Mouse (Mus musculus) neural tube, embryonic 13.5 days (tissue): ENCODE measurements around the gene Zc3h6. TPM values are rescaled to one million over a fixed set of nuclear protein-coding genes. Genes with fewer than 3 reads are reported as not detected.

ENCODE experiments used
- ATAC-seq: fragments of 200-750 bp; cut with Nextera tagmentation; 2 replicates; pipeline ENCODE4 v1.8.0; 2017; ENCODE audit warnings: low read depth, mild to moderate bottlenecking, moderate TSS enrichment, moderate library complexity
- H3K27ac ChIP-seq: fragments of 300-500 bp; sonication (generic); replicated peaks from 2 replicates; pipeline ENCODE4 v1.5.1; 2015; ENCODE audit warnings: moderate library complexity, mild to moderate bottlenecking, inconsistent platforms
- H3K27me3 ChIP-seq: fragments of 300-500 bp; sonication (generic); 2 replicates; pipeline ENCODE4 v1.6.1; 2015; ENCODE audit warnings: mild to moderate bottlenecking, inconsistent platforms
- H3K36me3 ChIP-seq: fragments of 300-500 bp; sonication (generic); 2 replicates; pipeline ENCODE4 v1.6.1; 2015; ENCODE audit warnings: mild to moderate bottlenecking, inconsistent platforms
- H3K4me1 ChIP-seq: fragments of 300-500 bp; sonication (generic); replicated peaks from 2 replicates; pipeline ENCODE4 v1.6.1; 2015; ENCODE audit warnings: inconsistent platforms
- H3K4me2 ChIP-seq: fragments of 300-500 bp; sonication (generic); 2 replicates; pipeline ENCODE4 v1.6.1; 2015; ENCODE audit warnings: inconsistent platforms, mild to moderate bottlenecking, moderate library complexity
- H3K4me3 ChIP-seq: fragments of 300-500 bp; sonication (generic); 2 replicates; pipeline ENCODE4 v1.5.1; 2015; ENCODE audit warnings: mild to moderate bottlenecking, inconsistent platforms
- H3K9ac ChIP-seq: fragments of 300-500 bp; sonication (generic); 2 replicates; pipeline ENCODE4 v1.6.1; 2015; ENCODE audit warnings: moderate library complexity, mild to moderate bottlenecking, inconsistent platforms
- H3K9me3 ChIP-seq: fragments of 300-500 bp; sonication (generic); 2 replicates; pipeline ENCODE4 v1.6.1; 2016; ENCODE audit warnings: inconsistent platforms
- WGBS: fragments of 180-500 bp; shearing (Covaris S2); methylation state at CpG from one replicate; pipeline ENCODE4 v1.1.7; 2015; 5-methylcytosine and 5-hydroxymethylcytosine counted together
- polyA plus RNA-seq: library from polyadenylated mRNA; unstranded; fragments of >200 nt; fragmentation: Nextera tagmentation; extraction: Ambion mirVana; gene quantifications from 2 replicates; pipeline ENCODE4 v1.2.1, GENCODE M21; 2015

The Zc3h6 gene
- polyA plus RNA-seq, 1 experiment from 2014 or later: 3.7 TPM

- H3K36me3 ChIP-seq: no peaks in the 10 kb centered on the region
- no peak overlapping the region for H3K27ac ChIP-seq
- no peaks in the 10 kb centered on the region for H3K9me3 ChIP-seq
- peaks cover 16% of the 10 kb centered on the region for H3K4me1 ChIP-seq
- peak overlapping the region; percentile 64 for H3K9ac ChIP-seq
- H3K4me2 ChIP-seq: peak overlapping the region; percentile 74
- WGBS: 2% methylated on average over 62 of the region's 62 CpGs
- ATAC-seq: peak; percentile 88
- peak overlapping the region; percentile 44 for H3K4me3 ChIP-seq
- peaks cover 48% of the 10 kb centered on the region for H3K27me3 ChIP-seq
Observed at GRCm38 (mm10) chr2:129038937-129039631, 71.9 kb downstream of the Zc3h6 start.

GRCm38 (mm10) chr2:129040567-129040966, 73.4 kb downstream of the Zc3h6 start:
- Histone ChIP-seq H3K36me3 (no peaks in the 10 kb centered on the region), H3K27ac (no peak overlapping the region), H3K4me3 (no peak overlapping the region), H3K4me1 (peaks cover 16% of the 10 kb centered on the region), H3K9ac (no peak overlapping the region), H3K9me3 (no peaks in the 10 kb centered on the region), H3K4me2 (no peak overlapping the region), H3K27me3 (peaks cover 48% of the 10 kb centered on the region)
- WGBS: 38% methylated on average over 6 of the region's 6 CpGs
- ATAC-seq: no peak

- Histone ChIP-seq H3K9ac (no peak overlapping the region), H3K4me1 (no peaks in the 10 kb centered on the region), H3K4me3 (no peak overlapping the region), H3K9me3 (no peaks in the 10 kb centered on the region), H3K27ac (no peak overlapping the region), H3K36me3 (no peaks in the 10 kb centered on the region), H3K27me3 (no peaks in the 10 kb centered on the region), H3K4me2 (no peak overlapping the region)
- peak; percentile 43; the same call in 1 of the 2 replicates for ATAC-seq
- 65% methylated on average over 6 of the region's 6 CpGs for WGBS
Observed at GRCm38 (mm10) chr2:129046172-129046845, 79.1 kb downstream of the Zc3h6 start.

GRCm38 (mm10) chr2:129046846-129047196, 79.6 kb downstream of the Zc3h6 start:
- ATAC-seq: no peak
- H3K4me3 ChIP-seq: no peak overlapping the region
- no peaks in the 10 kb centered on the region for H3K9me3 ChIP-seq
- H3K9ac ChIP-seq: no peak overlapping the region
- H3K36me3 ChIP-seq: no peaks in the 10 kb centered on the region
- WGBS: 89% methylated on average over 4 of the region's 4 CpGs
- no peak overlapping the region for H3K4me2 ChIP-seq
- H3K27ac ChIP-seq: no peak overlapping the region
- H3K27me3 ChIP-seq: no peaks in the 10 kb centered on the region
- H3K4me1 ChIP-seq: no peaks in the 10 kb centered on the region

GRCm38 (mm10) chr2:129047811-129048210, 80.6 kb downstream of the Zc3h6 start, which contains the start of gene Vinac1:
Gene Vinac1 (minus strand): TSS chr2:129048172.
- H3K4me1 ChIP-seq: no peaks in the 10 kb centered on the region
- no peak within 1 kb of the TSS for H3K9ac ChIP-seq
- WGBS: 72% methylated on average over 8 of the region's 8 CpGs
- no peaks in the 10 kb centered on the region for H3K36me3 ChIP-seq
- no peaks in the 10 kb centered on the region for H3K9me3 ChIP-seq
- no peak within 1 kb of the TSS for H3K4me3 ChIP-seq
- no peaks in the 10 kb centered on the region for H3K27me3 ChIP-seq
- ATAC-seq: no peak
- H3K27ac ChIP-seq: no peak within 1 kb of the TSS
- no peak within 1 kb of the TSS for H3K4me2 ChIP-seq

GRCm38 (mm10) chr2:129052451-129052983, 85.3 kb downstream of the Zc3h6 start:
- Histone ChIP-seq H3K36me3 (no peaks in the 10 kb centered on the region), H3K27me3 (no peaks in the 10 kb centered on the region), H3K9me3 (peaks cover 6% of the 10 kb centered on the region; the same call in 1 of the 2 replicates), H3K9ac (no peak overlapping the region), H3K4me1 (no peaks in the 10 kb centered on the region), H3K4me2 (no peak overlapping the region), H3K4me3 (no peak overlapping the region), H3K27ac (no peak overlapping the region)
- no peak for ATAC-seq
- WGBS: 70% methylated on average over 4 of the region's 4 CpGs

- ATAC-seq: no peak
- Histone ChIP-seq H3K9me3 (peaks cover 6% of the 10 kb centered on the region; the same call in 1 of the 2 replicates), H3K27ac (no peak overlapping the region), H3K27me3 (no peaks in the 10 kb centered on the region), H3K4me1 (no peaks in the 10 kb centered on the region), H3K4me2 (no peak overlapping the region), H3K36me3 (no peaks in the 10 kb centered on the region), H3K4me3 (no peak overlapping the region), H3K9ac (no peak overlapping the region)
- WGBS: 87% methylated on average over 6 of the region's 6 CpGs
Observed at GRCm38 (mm10) chr2:129055741-129056140, 88.5 kb downstream of the Zc3h6 start.

GRCm38 (mm10) chr2:129056597-129056996, 89.4 kb downstream of the Zc3h6 start:
- Histone ChIP-seq H3K27me3 (no peaks in the 10 kb centered on the region), H3K4me1 (no peaks in the 10 kb centered on the region), H3K27ac (no peak overlapping the region), H3K9me3 (peaks cover 6% of the 10 kb centered on the region; the same call in 1 of the 2 replicates), H3K4me2 (no peak overlapping the region), H3K36me3 (no peaks in the 10 kb centered on the region), H3K4me3 (no peak overlapping the region), H3K9ac (no peak overlapping the region)
- WGBS: 41% methylated on average over 9 of the region's 9 CpGs
- ATAC-seq: no peak

- no peak for ATAC-seq
- H3K9me3 ChIP-seq: peaks cover 6% of the 10 kb centered on the region; the same call in 1 of the 2 replicates
- no peaks in the 10 kb centered on the region for H3K27me3 ChIP-seq
- WGBS: 94% methylated on average over 8 of the region's 8 CpGs
- H3K27ac ChIP-seq: no peak overlapping the region
- H3K4me3 ChIP-seq: no peak overlapping the region
- no peak overlapping the region for H3K4me2 ChIP-seq
- H3K36me3 ChIP-seq: no peaks in the 10 kb centered on the region
- no peaks in the 10 kb centered on the region for H3K4me1 ChIP-seq
- H3K9ac ChIP-seq: no peak overlapping the region
Observed at GRCm38 (mm10) chr2:129057256-129057655, 90.1 kb downstream of the Zc3h6 start.

- no peak for ATAC-seq
- H3K4me3 ChIP-seq: no peak overlapping the region
- H3K4me2 ChIP-seq: no peak overlapping the region
- no peaks in the 10 kb centered on the region for H3K36me3 ChIP-seq
- no peak overlapping the region for H3K9ac ChIP-seq
- H3K27ac ChIP-seq: no peak overlapping the region
- H3K27me3 ChIP-seq: no peaks in the 10 kb centered on the region
- peaks cover 6% of the 10 kb centered on the region; the same call in 1 of the 2 replicates for H3K9me3 ChIP-seq
- WGBS: 83% methylated on average over 6 of the region's 6 CpGs
- no peaks in the 10 kb centered on the region for H3K4me1 ChIP-seq
Observed at GRCm38 (mm10) chr2:129057920-129058361, 90.7 kb downstream of the Zc3h6 start.

GRCm38 (mm10) chr2:129061456-129062059, 94.4 kb downstream of the Zc3h6 start:
- WGBS: 77% methylated on average over 10 of the region's 10 CpGs
- H3K9me3 ChIP-seq: peaks cover 1% of the 10 kb centered on the region; the same call in 1 of the 2 replicates

More at GRCm38 (mm10) chr2:129061456-129062059, 94.4 kb downstream of the Zc3h6 start:
- no peak for ATAC-seq
- Histone ChIP-seq H3K9ac (no peak overlapping the region), H3K4me1 (peaks cover 10% of the 10 kb centered on the region), H3K27ac (no peak overlapping the region), H3K4me2 (no peak overlapping the region), H3K4me3 (no peak overlapping the region), H3K27me3 (no peaks in the 10 kb centered on the region), H3K36me3 (no peaks in the 10 kb centered on the region)
